Mouse (Mus musculus) lung, embryonic 16.5 days (tissue): ENCODE results near the gene Pgm2l1. TPM values are rescaled to one million over a fixed set of nuclear protein-coding genes. Genes with fewer than 3 reads are reported as not detected.

Experiments used
- ATAC-seq: fragments of 200-750 bp; cut with Nextera tagmentation; 2 replicates; pipeline ENCODE4 v1.8.0; 2017; ENCODE audit warnings: low read depth, mild to moderate bottlenecking, moderate library complexity
- H3K27ac ChIP-seq: fragments of 300-500 bp; sonication (generic); 2 replicates; pipeline ENCODE4 v1.5.1; 2014; ENCODE audit warnings: mild to moderate bottlenecking, control low read depth, low read length
- H3K27me3 ChIP-seq: fragments of 300-500 bp; sonication (generic); 2 replicates; pipeline ENCODE4 v1.6.1; 2014; ENCODE audit warnings: low read depth, low read length, mixed read lengths; ENCODE audit not compliant: control insufficient read depth, insufficient read depth
- H3K36me3 ChIP-seq: fragments of 300-500 bp; sonication (generic); 2 replicates; pipeline ENCODE4 v1.6.1; 2014; ENCODE audit warnings: low read length; ENCODE audit not compliant: control insufficient read depth, insufficient read depth
- H3K4me1 ChIP-seq: fragments of 300-500 bp; sonication (generic); replicated peaks from 2 replicates; pipeline ENCODE4 v1.6.1; 2014; ENCODE audit warnings: low read length, mixed read lengths; ENCODE audit not compliant: control insufficient read depth, insufficient read depth
- H3K4me2 ChIP-seq: fragments of 300-500 bp; sonication (generic); 2 replicates; pipeline ENCODE4 v1.6.1; 2014; ENCODE audit warnings: low read depth, low read length, control low read depth
- H3K4me3 ChIP-seq: fragments of 300-500 bp; sonication (generic); 2 replicates; pipeline ENCODE4 v1.5.1; 2014; ENCODE audit warnings: mild to moderate bottlenecking, low read length, control low read depth
- H3K9ac ChIP-seq: fragments of 300-500 bp; sonication (generic); 2 replicates; pipeline ENCODE4 v1.6.1; 2014; ENCODE audit warnings: low read length, control low read depth
- H3K9me3 ChIP-seq: fragments of 300-500 bp; sonication (generic); 2 replicates; pipeline ENCODE4 v1.6.1; 2016; ENCODE audit warnings: low read length; ENCODE audit not compliant: control insufficient read depth
- WGBS: fragments of 180-500 bp; shearing (Covaris S2); extraction: QIAGEN DNeasy Blood & Tissue Kit; methylation state at CpG from one replicate; pipeline ENCODE4 v1.1.7; 2014; 5-methylcytosine and 5-hydroxymethylcytosine counted together
- polyA plus RNA-seq: library from polyadenylated mRNA; unstranded; fragments of >200 nt; fragmentation: Nextera tagmentation; extraction: Ambion mirVana; gene quantifications from 2 replicates; pipeline ENCODE4 v1.2.1, GENCODE M21; 2015

Gene Pgm2l1
- polyA plus RNA-seq, 1 experiment from 2014 or later: 2.0 TPM

DNA sequence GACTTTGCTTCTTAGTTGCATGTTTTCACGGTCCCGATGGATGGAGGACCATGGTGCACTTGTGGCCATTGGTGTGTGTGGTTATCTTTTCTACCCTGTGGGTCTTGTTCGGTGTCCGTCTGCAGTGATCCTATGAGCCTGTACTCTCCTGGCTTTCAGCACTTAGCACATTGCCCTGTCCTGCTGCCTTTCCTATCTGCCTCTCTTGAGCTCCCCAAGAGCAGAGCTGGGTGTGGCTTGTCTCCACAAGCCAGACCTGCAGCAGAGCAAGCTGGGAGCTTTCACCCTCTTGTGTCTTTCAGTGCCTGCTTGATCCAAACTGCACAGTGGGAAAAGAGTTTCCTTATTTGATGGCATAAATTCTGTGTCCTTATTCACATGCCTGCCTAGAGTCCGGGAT lies 90.3 kb downstream of the Pgm2l1 start:
- H3K27me3 ChIP-seq: no peaks in the 10 kb centered on the region
- H3K36me3 ChIP-seq: no peaks in the 10 kb centered on the region
- WGBS: 90% methylated on average over 5 of the region's 5 CpGs
- H3K4me2 ChIP-seq: no peak overlapping the region
- no peak overlapping the region for H3K27ac ChIP-seq
- no peaks in the 10 kb centered on the region for H3K9me3 ChIP-seq
- ATAC-seq: no peak
- 0 out of 2 replicates have a peak, but pooled peaks cover 2% of the 10 kb centered on the region for H3K4me1 ChIP-seq
- no peak overlapping the region for H3K9ac ChIP-seq
- no peak overlapping the region for H3K4me3 ChIP-seq

DNA sequence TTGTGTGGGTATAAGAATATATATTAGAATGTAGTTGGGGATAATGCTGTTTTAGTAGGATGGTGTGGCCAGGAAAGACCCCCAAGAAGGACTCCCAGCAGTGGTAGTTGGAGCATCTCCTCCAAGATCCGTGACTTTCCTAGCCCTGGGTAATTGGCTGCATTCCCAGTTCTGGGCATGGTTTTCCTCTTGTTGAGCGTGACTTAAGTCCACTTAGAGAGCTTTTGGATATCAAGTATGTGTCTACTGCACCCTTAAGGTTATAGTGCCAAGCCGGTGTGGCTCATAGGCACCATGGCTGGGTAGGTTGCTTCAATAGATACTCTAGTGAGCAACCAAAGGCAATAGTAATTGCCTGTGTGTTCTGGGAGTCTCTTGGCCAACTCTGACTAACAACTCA lies 96.5 kb downstream of the Pgm2l1 start:
- ATAC-seq: peak; percentile 55
- Histone ChIP-seq H3K9ac (no peak overlapping the region), H3K4me2 (no peak overlapping the region), H3K36me3 (0 out of 2 replicates have a peak, but pooled peaks cover 3% of the 10 kb centered on the region), H3K9me3 (no peaks in the 10 kb centered on the region), H3K27ac (no peak overlapping the region), H3K4me3 (no peak overlapping the region), H3K4me1 (0 out of 2 replicates have a peak, but pooled peaks cover 2% of the 10 kb centered on the region), H3K27me3 (no peaks in the 10 kb centered on the region)
- WGBS: 41% methylated on average over 3 of the region's 3 CpGs

DNA sequence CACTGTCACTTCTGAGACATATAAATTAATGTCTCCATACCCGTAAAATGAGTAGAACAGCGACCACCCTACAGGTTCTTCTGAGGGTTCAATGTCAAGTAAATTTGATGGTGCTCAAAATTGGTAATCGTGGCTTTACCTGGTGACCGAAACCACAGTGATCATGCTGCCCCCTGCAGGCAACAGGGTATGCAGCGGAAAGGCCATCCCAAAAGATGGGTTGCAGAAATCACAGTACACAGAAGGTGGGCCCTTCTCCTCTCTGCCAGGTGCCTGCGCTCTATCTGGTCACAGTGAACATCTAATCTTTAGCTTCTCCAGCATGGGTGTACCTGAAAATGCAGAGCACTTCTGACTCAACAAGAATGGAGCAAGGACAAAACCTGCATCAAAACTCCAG lies 98.3 kb downstream of the Pgm2l1 start:
- no peak overlapping the region for H3K27ac ChIP-seq
- ATAC-seq: no peak
- H3K9ac ChIP-seq: no peak overlapping the region
- H3K36me3 ChIP-seq: peaks cover 3% of the 10 kb centered on the region; the same call in 1 of the 2 replicates
- no peak overlapping the region for H3K4me2 ChIP-seq
- H3K27me3 ChIP-seq: no peaks in the 10 kb centered on the region
- H3K9me3 ChIP-seq: no peaks in the 10 kb centered on the region
- H3K4me1 ChIP-seq: 0 out of 2 replicates have a peak, but pooled peaks cover 2% of the 10 kb centered on the region
- WGBS: 63% methylated on average over 6 of the region's 6 CpGs
- H3K4me3 ChIP-seq: no peak overlapping the region

DNA sequence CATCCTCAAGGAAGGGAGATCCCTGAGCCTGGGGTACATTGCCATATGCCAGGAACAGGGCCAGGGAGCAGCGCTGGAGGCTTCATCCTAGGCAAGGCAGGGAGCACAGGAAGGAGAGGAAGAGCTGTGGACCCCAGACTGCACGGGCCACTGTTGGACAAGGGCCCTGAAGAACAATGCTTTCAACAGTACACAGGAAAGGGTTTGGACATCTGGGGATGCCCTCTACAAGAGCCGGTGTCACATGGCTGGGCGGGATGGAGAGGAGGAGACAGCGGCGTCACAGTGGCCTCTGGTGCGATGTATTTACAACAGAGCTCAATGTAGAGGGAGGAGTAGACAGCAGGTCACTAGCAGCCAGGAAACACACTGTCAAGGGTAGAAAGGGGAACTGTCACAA lies 100.3 kb downstream of the Pgm2l1 start:
- Histone ChIP-seq H3K4me2 (no peak overlapping the region), H3K9me3 (no peaks in the 10 kb centered on the region), H3K4me3 (no peak overlapping the region), H3K27me3 (no peaks in the 10 kb centered on the region), H3K4me1 (no peaks in the 10 kb centered on the region), H3K36me3 (peaks cover 3% of the 10 kb centered on the region; the same call in 1 of the 2 replicates), H3K27ac (no peak overlapping the region), H3K9ac (no peak overlapping the region)
- ATAC-seq: peak; percentile 75
- WGBS: 73% methylated on average over 7 of the region's 7 CpGs

Other genes starting within 250 kb of the Pgm2l1 start
- 4.4 and 5.2 TPM in 2 replicates for gene Rnf169, start 246.9 kb upstream of the Pgm2l1 start, polyA plus RNA-seq
- gene Chrdl2, start 221.2 kb upstream of the Pgm2l1 start, polyA plus RNA-seq: 0.35 TPM in 1 of 2 replicates, not detected in the other
- 57.0 and 58.7 TPM in 2 replicates for gene Pold3, start 105.8 kb upstream of the Pgm2l1 start, polyA plus RNA-seq
- gene Lipt2, start 68.1 kb upstream of the Pgm2l1 start, polyA plus RNA-seq: 12.8 and 13.8 TPM in 2 replicates
- 2.4 and 3.0 TPM in 2 replicates for gene Kcne3, start 50.9 kb upstream of the Pgm2l1 start, polyA plus RNA-seq
- gene P4ha3, start 58.1 kb downstream of the Pgm2l1 start, polyA plus RNA-seq: 15.5 and 17.2 TPM in 2 replicates
- gene C2cd3, start 144.8 kb downstream of the Pgm2l1 start, polyA plus RNA-seq: 23.1 and 24.6 TPM in 2 replicates
- 55.8 and 57.6 TPM in 2 replicates for gene Ppme1, start 144.9 kb downstream of the Pgm2l1 start, polyA plus RNA-seq
- gene Ucp3, start 245.6 kb downstream of the Pgm2l1 start, polyA plus RNA-seq: 0.09 TPM in 1 of 2 replicates, not detected in the other